Mouse (Mus musculus) G1E-ER4 (cell line): Measurements from ENCODE around the gene Ccdc194. TPM values are rescaled to one million over a fixed set of nuclear protein-coding genes. Genes with fewer than 3 reads are reported as not detected.

ENCODE experiments used
- GATA1 ChIP-seq: IDR thresholded peaks from one replicate; pipeline ENCODE4 v1.8.0; 2012; ENCODE audit warnings: low read length, inconsistent platforms
- polyA plus RNA-seq: library from polyadenylated mRNA; stranded (reverse); fragments of >175 nt; gene quantifications from 2 replicates; pipeline ENCODE4 v1.2.3, GENCODE M21; 2012

Ccdc194 gene
- polyA plus RNA-seq, 1 experiment: not detected

GRCm38 (mm10) chr8:71474344-71474743, 51.2 kb downstream of the Ccdc194 start:
- TF ChIP-seq GATA1: no peak

- no peak for TF ChIP-seq GATA1
These were observed 52.7 kb downstream of the Ccdc194 start for GRCm38 (mm10) chr8:71472601-71473386.

DNA sequence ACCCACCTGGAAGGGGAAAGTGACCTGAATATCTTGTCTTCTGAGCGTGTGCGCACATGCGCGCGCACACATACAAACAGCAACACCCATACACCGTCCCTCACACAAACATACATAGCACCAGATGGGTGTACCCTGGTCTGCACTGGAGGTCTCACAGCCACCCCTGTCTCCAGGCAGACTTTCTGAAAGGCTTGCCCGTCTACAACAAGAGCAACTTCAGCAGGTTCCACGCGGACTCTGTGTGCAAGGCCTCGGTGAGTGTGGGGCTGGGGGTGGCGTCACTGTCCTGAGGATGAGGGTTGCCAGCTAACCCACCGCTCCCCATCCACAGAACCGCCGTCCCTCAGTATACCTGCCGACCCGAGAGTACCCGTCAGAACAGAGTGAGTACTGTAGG, 53.6 kb downstream of the Ccdc194 start:
- TF ChIP-seq GATA1: no peak

DNA sequence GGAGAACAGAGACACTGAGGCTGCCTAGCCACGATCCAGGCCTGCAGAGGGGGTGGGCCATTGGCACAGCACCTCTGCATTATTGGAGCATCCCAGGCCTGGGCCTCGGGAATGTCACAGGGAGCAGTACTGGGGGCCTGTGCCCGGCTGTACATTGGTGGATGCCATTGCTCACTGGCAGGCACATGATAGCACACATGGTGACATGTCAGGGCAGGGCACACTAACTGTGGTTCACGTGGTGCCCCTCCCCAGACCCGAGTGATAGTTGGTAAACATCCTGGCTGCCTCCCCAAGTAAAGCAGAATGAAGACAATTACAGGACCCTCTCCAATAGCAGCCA, 54.6 kb downstream of the Ccdc194 start:
- no peak for TF ChIP-seq GATA1

DNA sequence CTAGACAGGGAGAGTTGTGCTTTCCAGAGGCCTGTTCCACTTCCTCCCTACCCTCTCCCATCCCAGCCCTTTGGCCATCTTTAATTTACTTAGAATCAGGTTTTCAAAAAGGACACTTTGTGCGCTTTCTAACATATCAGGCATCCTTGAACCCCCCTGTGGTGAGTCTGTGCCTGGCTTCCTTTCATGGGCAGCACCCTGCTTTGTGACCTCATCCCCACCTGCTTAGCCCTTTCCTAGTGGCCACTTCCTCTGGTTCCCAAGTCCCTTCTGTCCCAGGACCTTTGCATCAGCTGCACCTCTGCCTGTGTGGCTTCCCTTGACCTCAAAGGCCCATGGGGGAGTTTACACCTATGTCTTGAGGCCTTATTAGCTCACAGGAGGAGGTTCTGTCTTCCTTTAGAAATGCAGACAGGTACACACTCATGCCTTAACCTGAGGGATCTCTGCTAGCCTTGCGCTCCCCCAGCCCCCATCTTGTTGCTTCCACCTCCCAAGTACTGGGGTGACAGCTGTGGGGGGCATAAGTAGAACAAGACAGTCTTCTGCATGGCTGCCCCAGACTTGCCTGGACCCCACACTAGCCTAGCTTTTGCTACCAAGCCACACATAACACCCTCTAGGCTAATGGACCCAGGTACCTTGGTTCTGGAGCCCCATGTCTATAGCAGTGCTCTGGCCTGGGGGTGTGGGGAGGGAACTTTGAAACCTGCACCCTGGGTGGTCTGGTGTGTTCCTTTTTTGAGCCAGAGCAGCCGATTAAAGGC, 55.2 kb downstream of the Ccdc194 start:
- TF ChIP-seq GATA1: no peak

Other genes starting within 250 kb of the Ccdc194 start
- 183 and 196 TPM in 2 replicates for gene Use1, start 158.9 kb downstream of the Ccdc194 start, polyA plus RNA-seq
- gene Ocel1, start 154.4 kb downstream of the Ccdc194 start, polyA plus RNA-seq: 51.3 and 71.7 TPM in 2 replicates
- gene Nr2f6, start 143.8 kb downstream of the Ccdc194 start, polyA plus RNA-seq: 63.4 and 72.0 TPM in 2 replicates
- 0.04 and 0.10 TPM in 2 replicates for gene Ushbp1, start 129.9 kb downstream of the Ccdc194 start, polyA plus RNA-seq
- gene Babam1, start 128.8 kb downstream of the Ccdc194 start, polyA plus RNA-seq: 146 and 153 TPM in 2 replicates
- gene Ankle1, start 119.7 kb downstream of the Ccdc194 start, polyA plus RNA-seq: 39.7 and 50.9 TPM in 2 replicates
- gene Abhd8, start 62.1 kb downstream of the Ccdc194 start, polyA plus RNA-seq: 18.9 and 25.3 TPM in 2 replicates
- 221 and 248 TPM in 2 replicates for gene Mrpl34, start 60.8 kb downstream of the Ccdc194 start, polyA plus RNA-seq
- 284 and 345 TPM in 2 replicates for gene Dda1, start 56.5 kb downstream of the Ccdc194 start, polyA plus RNA-seq
- 1.1 and 1.2 TPM in 2 replicates for gene Ano8, start 39.7 kb downstream of the Ccdc194 start, polyA plus RNA-seq
- 40.9 and 51.0 TPM in 2 replicates for gene Gtpbp3, start 37.6 kb downstream of the Ccdc194 start, polyA plus RNA-seq
- 1.9 and 2.4 TPM in 2 replicates for gene Plvap, start 14.0 kb downstream of the Ccdc194 start, polyA plus RNA-seq
- gene Bst2, start 11.7 kb upstream of the Ccdc194 start, polyA plus RNA-seq: 17.1 and 18.8 TPM in 2 replicates
- gene Mvb12a, start 17.2 kb upstream of the Ccdc194 start, polyA plus RNA-seq: 135 and 147 TPM in 2 replicates
- not detected in 2 replicates for gene Tmem221, start 33.2 kb upstream of the Ccdc194 start, polyA plus RNA-seq
- not detected in 2 replicates for gene Nxnl1, start 40.9 kb upstream of the Ccdc194 start, polyA plus RNA-seq
- gene Slc27a1, start 43.2 kb upstream of the Ccdc194 start, polyA plus RNA-seq: not detected in 2 replicates
- gene Pgls, start 66.5 kb upstream of the Ccdc194 start, polyA plus RNA-seq: 435 and 550 TPM in 2 replicates
- 7.9 and 8.6 TPM in 2 replicates for gene Fam129c, start 71.9 kb upstream of the Ccdc194 start, polyA plus RNA-seq
- 41.9 and 53.0 TPM in 2 replicates for gene Colgalt1, start 85.3 kb upstream of the Ccdc194 start, polyA plus RNA-seq
- gene Unc13a, start 146.0 kb upstream of the Ccdc194 start, polyA plus RNA-seq: 0.41 and 0.52 TPM in 2 replicates
- 27.6 and 33.8 TPM in 2 replicates for gene Jak3, start 150.6 kb upstream of the Ccdc194 start, polyA plus RNA-seq
- gene Insl3, start 163.5 kb upstream of the Ccdc194 start, polyA plus RNA-seq: 4.6 and 5.5 TPM in 2 replicates
- 0.02 TPM in 1 of 2 replicates, not detected in the other for gene B3gnt3, start 176.1 kb upstream of the Ccdc194 start, polyA plus RNA-seq
- gene Fcho1, start 200.0 kb upstream of the Ccdc194 start, polyA plus RNA-seq: 32.9 and 36.1 TPM in 2 replicates